Mouse (Mus musculus): ENCODE data around the gene Fyn.

The Fyn gene

DNA sequence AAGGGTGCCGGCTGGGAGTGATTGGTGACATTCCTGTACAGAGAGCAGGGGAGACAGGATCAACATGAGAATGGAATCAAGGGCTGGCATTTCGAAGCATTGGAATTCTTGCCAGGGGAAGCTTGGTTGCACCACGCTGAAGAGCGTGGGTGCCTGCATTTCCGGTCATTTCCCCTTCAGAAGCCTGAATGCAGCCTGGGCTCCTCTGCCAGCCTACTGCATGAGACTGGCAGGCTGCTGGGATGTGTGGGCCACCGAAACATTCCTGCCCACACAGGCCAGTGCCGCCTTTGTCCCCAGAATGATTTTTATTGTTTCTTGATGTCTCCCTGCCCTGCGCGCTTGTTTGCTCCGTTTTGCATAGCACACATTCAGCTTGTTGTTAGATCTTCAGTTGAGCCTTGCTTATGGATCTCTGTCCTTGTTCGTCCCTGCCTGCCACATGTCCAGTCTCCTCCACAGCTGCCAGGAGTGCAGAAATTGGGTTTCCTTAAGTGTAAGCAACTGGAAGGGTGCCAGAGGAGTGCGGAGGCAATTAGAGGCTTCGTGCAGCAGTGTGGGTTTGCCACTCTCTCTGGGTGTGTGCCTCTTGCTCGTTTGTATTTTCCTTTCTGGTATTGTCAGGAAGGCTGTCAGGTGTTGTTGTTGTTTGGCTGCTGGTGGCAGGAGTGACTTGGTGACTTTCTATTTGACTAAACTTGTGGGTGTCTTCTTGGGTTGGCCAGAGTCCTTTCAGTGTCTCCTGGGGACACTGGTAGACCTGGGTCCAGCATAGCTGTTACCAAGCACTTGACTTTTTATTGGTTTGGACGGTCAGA lies 103.3 kb downstream of the Fyn start:
- DNase-seq (ENCODE audit: low spot score): no peak

DNA sequence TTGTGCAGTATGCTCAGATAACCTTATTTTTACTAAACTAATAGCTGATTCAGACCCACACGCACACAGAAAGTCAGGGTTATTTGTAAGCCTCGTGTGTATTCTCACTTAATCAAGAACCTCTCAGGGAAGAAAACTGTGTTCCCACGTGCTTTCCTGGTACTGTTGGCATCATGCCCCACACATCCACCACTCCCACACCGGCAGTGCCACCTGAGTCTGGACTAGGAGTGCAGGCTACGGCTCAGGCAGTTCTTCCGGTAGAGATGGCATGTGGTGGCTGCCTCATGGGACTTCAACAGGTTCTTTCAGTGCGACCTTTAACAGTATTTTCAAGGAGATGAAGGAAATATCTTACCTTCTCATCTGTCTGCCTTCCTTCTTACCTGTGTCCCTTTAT lies 104.3 kb downstream of the Fyn start:
- no peak for DNase-seq (ENCODE audit: low spot score)

DNA sequence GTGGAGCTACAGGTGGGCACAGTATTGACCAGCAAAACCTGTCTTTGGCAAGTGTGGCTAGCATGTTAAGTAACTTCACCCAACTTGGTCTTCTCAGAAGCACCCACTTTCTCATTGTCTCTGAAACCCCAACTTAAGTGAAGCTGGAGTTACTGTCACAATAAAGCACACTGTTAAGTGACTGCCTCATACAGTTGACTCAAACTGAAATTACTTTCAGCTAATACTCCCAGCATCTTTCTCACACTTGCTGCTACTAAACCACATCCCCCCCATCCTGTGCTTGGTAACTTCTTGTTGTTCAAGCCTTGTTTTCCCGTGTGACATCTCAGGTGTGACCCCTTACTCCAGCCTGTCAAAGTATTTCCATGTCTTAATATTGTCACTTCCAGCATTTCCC lies 110.7 kb downstream of the Fyn start:
- no peak for DNase-seq (ENCODE audit: low spot score)

DNA sequence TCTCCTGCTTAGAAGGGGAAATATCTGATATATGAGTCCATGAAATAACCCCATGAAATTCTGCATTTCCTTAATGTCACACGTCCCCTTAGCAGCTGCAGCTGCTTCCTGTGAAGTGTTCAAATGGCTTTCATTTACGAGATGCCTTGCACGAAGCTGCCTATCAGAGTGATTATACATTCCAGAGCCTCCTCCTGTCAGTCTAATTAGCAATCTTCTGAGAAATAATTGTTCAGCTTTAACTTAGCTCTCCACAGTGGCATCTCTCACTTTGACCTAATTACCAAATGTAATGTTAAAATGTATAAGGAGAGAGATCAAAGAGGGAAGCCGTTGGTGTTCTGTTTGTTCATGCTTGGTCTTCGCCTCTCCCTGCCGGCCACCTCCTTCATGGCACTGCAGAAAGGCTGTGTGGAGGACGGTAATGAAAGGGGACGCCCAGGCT lies 115.7 kb downstream of the Fyn start:
- DNase-seq (ENCODE audit: low spot score): no peak

DNA sequence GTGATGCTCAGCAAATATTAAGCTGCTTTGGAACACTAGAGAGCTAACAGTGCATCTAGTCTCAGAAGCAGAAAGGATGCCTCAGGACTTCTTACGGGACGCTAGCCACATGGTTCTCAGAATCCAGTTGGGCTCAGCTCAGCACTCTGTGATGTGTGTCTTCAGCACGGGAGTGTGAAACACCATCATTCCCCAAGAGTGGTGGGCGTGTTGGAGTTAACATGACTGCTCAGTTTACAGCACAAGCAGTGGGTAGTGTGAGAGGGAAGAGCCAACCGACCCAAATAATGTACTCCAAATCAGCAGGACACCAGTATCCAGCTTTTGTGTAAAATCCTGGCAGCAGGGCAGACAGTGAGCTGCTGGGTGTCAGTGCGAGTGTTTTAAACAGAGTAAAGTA lies 116.2 kb downstream of the Fyn start:
- no peak for DNase-seq (ENCODE audit: low spot score)

DNA sequence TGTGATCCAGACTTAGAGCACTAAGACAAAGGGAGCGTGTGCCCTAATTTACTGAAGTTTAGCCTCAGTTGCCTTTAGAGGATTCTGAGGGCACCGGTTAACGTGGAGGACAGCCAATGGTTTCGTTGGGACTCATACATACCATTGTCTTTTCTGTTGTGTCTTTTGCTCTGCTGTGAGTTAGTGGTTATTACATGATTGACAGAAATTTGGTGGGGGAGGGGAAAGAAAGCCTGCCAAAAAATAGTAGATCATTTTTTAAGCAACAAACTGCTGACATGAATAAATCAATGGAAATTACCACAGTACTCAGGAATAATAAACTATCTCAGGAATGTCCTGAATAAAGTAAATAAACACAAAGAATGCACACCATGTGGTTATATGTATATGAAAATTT lies 117.3 kb downstream of the Fyn start:
- DNase-seq (ENCODE audit: low spot score): no peak

DNA sequence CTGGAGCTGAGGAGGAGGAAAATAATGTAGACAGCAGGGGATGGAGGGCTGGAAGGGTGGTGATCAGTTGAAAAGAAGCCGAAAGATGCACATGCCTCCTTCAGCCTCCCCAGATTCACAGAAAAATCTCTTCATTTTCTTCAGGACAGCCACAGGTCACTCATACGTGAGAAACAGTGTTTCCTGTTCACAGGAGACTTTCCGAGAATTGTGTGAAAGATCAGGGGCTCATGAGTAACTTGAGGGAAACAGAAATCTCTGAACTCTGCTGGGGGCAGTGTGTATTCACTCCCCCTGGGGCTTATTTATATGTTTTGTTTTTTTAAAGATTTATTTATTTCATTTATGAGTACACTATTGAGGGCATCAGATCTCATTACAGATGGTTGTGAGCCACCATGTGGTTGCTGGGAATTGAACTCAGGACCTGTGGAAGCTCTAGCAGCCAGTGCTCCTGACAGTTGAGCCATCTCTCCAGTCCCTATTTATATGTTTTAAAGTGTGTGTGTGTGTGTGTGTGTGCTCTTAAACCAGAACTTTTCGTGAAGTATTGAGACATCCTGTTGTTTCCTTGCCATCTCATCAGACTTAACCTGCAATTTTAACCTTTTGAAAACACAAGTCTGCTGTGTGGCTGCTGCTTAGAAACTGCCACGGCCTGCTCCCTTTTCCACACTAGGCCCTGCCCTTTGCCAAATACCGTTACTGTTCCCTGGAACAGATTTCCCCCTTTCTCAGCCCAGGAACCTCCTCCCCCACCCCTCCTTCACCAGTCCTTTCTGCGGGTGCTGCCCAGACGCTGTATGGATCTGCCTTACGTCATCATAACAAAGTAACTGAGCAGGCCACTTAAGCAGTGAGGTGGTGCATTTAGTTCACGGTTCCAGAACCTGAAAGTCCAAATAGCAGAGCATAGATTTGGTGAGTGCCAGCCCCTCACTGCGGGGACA lies 118.1 kb downstream of the Fyn start:
- no peak for DNase-seq (ENCODE audit: low spot score)

DNA sequence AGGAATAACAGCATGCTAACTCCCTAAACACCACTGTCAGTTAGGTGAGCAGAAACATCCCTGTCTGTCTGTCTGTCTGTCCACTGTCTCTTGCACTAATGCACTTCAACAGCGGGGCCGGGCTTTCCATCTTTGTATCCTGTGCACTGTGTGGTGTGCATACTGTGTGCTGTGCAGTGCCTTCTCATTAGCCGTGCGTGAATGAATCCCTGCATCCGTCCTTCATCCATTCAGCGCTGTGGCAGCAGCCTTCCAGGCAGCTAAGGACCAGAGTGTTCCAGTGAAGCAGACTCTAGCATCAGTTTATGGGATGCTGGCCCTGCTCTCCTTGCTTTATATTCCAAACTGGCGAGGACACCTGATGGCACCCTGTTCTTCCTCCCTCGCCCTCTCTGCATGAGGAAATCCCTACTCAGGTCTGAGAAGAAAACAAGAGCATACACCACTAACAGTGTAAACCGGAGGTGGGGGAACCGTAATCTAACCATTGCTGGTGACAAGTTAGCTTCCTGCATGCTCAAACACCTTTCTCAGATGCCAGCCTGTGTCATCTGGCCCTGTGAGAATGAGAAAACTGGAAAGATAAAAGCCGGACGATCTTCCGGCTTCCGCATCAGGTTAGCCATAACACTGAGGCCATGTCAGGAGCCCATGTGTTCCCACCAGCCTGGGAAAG lies 119.2 kb downstream of the Fyn start:
- no peak for DNase-seq (ENCODE audit: low spot score)

DNA sequence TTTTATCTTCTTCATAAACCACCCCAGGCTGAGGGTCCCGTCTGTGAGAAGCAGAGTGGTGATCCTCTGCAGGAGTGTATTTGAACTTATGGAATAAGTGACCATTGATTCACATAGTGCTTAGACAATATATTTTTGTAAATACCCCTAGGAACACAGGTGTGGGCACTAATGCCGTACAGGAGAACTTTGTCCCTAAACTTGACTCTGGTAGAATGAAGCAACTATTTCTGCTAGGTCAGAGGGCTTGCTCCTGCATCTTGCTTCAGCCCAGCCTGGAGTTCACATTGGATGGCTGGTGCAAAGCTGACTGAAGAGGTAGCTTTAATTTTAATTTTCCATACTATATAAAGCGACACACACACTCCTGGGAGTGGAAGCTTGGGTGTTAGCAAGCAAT lies 119.9 kb downstream of the Fyn start:
- DNase-seq (ENCODE audit: low spot score): no peak

DNA sequence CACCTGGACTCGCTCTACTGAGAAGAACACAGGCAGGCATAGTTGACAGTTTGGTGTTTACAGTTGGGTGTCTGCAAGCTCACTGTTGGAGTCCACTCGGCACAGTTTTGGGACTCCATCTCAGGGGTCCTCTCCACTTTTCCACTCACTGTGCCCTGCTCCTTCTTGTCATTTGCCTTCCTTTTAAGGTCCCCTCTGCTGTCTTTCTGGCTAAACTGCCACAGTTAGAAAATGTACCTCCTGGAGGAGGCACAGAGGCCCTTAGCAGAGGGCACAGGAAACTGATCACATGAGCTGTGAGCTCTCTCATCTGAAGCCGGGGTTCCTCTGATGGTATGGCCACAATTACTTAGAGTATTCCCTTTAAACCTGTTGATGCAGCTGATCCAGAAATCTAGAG lies 120.3 kb downstream of the Fyn start:
- DNase-seq (ENCODE audit: low spot score): no peak

DNA sequence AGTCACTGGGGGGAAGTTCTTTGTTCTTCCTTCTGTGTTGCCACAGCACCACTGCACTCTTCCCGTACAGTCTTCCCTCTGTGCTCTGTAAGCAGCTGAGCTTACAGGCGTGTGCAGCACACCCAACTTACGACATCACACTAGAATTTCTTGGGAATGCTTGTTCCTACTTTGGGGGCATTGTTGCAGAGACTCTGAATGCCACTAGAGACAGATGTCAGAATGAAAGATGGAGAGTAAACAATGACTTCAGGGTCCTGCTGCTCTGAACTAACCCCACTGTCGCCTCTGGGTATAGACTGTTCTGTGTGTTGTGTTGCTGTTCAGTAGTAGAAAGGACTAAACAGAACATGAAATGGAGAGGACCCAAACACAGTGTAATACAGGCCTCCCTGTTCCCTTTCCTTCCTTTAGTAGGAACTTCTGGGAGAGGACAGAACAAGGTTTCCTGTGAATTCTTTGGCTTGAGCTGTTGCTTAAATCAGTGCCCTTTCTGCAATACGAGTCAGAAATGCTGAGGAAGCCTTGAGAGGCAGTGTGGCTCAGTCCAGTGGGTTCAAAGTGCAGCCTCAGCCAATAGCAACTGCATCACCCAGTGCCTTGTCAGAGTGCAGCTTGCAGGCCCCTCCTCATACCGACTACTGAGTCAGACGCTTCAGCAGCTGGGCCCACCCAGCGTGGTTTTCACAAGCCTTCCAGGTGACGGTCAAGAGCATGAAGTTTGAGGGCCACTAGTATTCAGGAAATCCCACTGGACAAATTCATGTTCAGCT lies 121.9 kb downstream of the Fyn start:
- no peak for DNase-seq (ENCODE audit: low spot score)

DNA sequence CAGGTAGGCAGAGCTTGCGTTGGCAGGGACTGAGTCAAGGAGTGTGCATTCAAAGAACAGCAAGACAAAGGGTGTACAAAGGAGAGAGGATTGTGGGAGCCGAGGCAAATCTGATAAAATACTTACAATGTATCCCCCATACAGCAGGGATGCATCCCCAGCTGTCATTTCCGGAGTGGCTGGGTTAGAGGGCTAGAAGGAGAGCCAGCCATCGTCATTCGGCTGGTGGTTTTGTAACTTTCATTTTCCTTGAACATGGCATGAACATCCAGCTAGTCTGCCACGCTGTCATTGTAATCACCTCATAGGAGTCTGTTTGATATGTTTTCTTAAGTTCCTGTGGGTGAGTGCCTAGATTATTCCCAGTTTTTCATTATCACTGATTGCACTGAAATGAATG lies 123.5 kb downstream of the Fyn start:
- no peak for DNase-seq (ENCODE audit: low spot score)

DNA sequence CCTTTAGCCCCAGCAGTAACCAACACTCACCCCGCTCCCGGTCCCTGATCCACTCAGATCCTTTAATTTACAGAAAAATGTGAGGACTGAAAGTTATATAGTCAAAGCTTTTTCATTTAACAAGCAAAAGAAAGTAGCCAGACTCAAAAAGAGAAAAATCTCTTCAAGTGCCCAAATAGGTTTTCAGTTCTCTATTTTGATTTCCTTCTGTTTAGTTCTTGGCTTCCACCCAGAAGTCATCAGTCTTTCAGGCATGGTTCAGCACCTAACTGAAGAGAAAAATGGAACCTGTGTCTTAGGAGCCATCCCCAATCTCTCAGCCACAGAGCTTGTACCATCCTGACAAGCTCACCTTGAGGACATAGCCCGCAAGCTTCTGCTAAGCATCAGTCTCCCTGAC lies 124.4 kb downstream of the Fyn start:
- no peak for DNase-seq (ENCODE audit: low spot score)

DNA sequence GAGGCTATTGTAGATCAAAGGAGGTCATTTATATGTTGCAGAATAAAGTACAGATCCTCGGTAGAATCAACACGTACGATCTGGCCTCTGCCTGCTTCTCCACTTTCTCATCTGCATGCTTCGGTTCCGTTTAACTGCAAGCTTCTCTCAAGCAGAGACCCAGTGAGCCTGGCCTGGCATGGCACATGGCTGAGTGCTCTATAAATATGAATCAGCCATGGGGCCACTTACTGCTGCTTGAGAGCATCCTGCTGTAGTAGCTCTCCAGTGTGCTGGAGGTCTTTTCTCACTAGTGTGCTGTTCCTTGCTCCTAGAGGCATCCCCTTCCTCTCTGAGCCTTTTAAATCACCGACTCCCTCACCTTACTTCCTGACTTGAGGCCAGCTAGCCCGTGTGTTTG lies 130.0 kb downstream of the Fyn start:
- no peak for DNase-seq (ENCODE audit: low spot score)

DNA sequence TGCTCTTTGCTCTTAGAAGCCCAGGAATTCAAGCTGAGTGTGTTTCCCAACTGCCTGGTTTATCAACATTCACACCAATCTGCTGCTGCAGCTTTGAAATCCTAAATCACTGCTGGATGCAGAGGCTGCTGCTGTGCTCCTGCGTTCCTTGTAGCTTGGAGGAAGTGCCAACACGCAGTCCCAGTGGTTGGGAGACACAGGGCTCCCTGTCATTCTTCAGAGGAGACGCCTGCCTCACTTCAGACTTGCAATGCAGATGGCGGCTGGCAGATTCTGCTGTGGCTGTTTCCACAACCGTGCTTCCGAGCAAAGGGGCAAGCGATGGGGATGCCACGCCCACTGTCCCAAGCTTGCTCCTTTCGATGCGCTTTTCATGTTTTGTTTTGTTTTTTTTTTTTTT lies 132.9 kb downstream of the Fyn start:
- no peak for DNase-seq (ENCODE audit: low spot score)

DNA sequence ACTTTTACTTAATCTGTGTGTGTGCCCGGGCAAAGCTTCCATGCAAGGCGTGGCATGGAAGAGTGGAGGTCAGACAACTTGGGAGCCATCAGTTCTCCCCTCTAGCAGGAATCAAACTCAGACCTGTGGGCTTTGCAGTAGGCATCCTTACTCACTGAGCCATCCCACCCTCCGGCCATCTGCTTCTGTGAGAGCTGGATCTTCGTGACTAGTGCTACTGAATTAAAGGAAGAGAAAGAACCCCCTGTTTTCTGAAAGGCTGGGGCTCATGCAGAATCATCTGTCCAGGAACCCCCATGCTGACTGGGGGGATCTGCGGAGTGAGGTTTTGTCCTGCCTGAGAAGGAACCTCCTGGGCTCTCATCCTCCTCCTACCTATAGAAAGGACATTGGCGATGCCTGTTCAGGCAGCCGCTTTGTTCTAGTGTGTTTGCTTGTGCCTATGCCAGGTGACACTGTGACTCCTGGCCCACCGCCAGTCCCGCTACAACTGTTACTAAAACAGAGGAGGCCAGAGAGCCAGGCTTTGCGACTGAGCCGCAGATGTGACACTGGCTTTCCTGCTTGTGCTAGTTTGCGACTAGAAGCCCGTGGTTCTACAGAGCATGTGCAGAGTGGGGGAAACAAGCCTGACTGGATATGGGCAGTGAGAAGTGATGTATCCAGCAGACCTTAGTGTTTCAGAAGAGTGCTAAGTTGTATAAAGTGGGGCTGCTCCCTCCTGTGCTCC lies 133.5 kb downstream of the Fyn start:
- peak; percentile 20 for DNase-seq (ENCODE audit: low spot score)

DNA sequence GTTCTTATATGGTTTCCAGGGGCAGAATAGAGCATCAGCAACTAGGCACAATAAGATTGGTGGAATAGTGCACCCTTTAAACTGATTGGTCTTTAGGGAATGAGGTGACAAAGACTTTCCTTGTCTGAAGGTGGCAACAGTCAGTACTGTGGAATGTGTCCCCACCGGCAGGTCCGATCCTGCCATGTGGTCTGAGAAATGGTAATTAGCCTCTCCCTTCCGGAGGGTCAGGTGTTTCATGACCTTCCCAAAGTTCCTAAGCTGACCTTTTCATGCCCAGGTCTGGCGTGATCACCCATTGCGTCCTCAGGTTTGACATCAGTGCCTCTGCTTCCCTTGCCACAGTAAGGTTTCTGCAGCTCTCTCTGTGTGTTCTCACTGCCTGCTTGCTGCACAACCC lies 134.7 kb downstream of the Fyn start:
- no peak for DNase-seq (ENCODE audit: low spot score)

DNA sequence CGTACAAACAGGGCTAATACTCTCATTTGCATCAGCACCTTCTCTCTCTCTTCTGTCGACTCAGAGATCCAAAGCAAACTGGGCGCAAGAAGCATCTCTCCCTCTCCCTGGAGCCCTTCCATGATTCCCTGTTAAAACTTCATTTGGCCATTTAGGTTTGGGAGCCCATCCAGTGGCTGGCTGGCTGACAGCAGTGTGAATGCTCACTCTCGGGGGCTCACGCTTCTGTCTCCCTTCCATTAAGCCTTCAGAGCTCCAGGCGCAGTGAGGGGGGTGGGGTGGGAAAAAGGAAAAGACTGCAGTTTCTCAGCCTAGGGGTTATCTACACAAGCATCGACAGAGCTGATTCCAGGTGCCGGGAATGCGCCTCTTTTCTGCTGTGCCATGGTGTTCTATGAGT lies 136.4 kb downstream of the Fyn start:
- DNase-seq (ENCODE audit: low spot score): no peak

DNA sequence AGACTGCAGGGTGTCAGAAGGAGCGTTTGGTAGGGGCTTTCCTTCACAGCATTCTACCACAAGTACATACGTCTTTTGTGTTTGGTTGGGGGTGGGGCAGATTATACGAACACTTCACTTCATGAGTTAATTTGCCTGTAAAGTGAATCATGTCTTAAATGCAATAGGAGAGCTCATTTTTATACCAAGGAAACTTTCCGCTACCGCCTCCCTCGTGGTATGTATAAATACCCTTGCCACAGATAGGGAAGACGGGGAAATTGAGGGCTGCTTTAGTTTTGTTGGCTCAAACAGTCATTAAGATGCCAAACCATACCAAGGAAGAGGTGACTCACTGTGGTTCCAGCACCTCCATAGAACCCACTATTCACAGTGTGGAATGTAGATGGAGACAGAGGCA lies 137.0 kb downstream of the Fyn start:
- no peak for DNase-seq (ENCODE audit: low spot score)

DNA sequence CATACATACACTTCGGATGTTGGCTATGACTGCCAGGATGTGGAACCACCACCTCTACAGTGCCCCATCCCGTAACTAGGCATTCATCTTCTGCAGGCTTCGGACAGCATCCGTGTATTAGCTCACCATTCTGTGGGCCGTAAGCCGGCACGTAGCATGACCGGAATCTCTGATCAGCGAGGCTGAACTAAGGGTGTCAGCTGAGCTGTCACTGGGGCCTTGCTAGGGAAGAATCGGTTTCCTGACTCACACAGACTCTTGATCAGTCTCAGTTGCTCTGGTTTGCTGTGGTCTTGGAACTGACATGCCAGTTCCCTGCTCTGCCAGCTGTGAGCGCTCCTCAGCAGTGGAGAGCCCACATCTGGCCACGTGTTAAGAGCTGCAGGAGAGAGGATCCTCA lies 137.7 kb downstream of the Fyn start:
- DNase-seq (ENCODE audit: low spot score): no peak

DNA sequence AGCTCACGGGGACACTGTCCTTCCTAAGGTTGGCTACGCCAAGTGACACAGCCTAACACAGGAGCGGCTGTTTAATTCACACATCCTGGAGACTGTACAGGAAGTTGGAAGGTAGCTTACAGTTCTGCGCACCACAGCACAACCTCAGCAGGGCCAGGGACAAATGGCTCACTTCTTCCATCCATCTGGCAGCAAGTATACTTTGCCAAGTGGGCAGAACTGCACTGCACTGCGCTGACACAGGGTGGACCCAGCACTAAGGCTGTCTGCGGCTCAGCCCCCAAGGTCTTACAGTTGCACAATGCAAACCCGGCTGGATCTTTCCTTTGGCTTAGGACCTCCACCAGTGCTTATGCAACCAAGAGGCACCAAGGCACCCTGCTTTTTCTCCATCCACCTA lies 138.2 kb downstream of the Fyn start:
- DNase-seq (ENCODE audit: low spot score): no peak

Data from urinary bladder, postnatal 25 days (tissue).